In the genomic region with DNA sequence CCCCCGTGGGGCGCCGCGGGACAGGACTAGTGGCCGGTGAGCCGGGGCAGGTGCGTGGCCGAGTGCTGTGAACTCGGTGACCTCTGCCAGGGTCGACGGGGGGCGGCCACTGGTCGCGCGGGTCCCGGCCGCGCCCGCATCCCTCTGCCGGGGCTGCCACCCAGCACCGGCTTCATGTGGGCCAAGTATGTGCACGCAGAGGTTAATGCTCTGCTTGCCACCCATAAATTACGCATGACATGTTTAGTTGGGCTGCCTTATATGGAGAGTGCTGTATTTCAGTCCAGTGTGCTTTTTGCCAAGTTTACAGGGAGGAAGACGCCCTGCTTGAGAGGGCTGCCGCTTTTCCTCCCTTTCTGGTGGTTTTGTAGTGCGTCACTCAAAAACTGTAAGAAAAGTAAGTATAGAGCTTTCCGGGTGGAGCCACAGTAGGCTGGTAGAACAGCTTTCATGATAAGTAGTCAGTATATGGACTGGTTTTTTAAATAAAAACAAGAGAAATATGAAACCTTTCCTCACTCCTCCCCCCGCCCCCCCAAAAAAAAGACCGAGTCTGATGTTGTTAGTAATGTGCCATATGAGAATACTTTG, we compare ENCODE assay signal across 8 mouse cellular contexts. TPM values are rescaled to one million over a fixed set of nuclear protein-coding genes. Genes with fewer than 3 reads are reported as not detected.
DNase-seq lines count a peak whose midpoint lies in the region; ATAC-seq and TF ChIP-seq lines count a peak whose summit lies in the region.

No protein-coding gene starts in this region.

- peak; percentile 86 for ATAC-seq in hindbrain, embryonic 15.5 days (ENCODE audit: low FRiP score, low read depth)
- peak; percentile 85 for ATAC-seq in limb, embryonic 13.5 days (ENCODE audit: low FRiP score, low read depth)
- ATAC-seq in midbrain, embryonic 12.5 days (ENCODE audit: low FRiP score, low read depth) = peak; percentile 73
- ATAC-seq in stomach, embryonic 16.5 days (ENCODE audit: insufficient read depth, low FRiP score) = peak; percentile 89

- peak; percentile 56 for DNase-seq in thymus, adult 2 months
- DNase-seq in thymus, postnatal 4 days = no peak
- peak; percentile 83 for DNase-seq in cerebellum, adult 9-11 months
- peak; percentile 21 to 25 for DNase-seq in frontal cortex, postnatal 14 days (ENCODE audit: low spot score in 2 of 2)

- H3K9me3 ChIP-seq in hindbrain, embryonic 15.5 days = no peaks in the 10 kb centered on the region
- H3K9me3 ChIP-seq in limb, embryonic 13.5 days = no peaks in the 10 kb centered on the region
- no peaks in the 10 kb centered on the region for H3K9me3 ChIP-seq in midbrain, embryonic 12.5 days
- no peaks in the 10 kb centered on the region for H3K9me3 ChIP-seq in stomach, embryonic 16.5 days (replicated peaks; ENCODE audit: control insufficient read depth, low read length)

- peak overlapping the region; percentile 89 for H3K27ac ChIP-seq in thymus, adult 2 months (ENCODE audit: control insufficient read depth, insufficient read depth, low read length)
- peak overlapping the region; percentile 91 for H3K27ac ChIP-seq in hindbrain, embryonic 15.5 days (replicated peaks)
- H3K27ac ChIP-seq in limb, embryonic 13.5 days = peak overlapping the region; percentile 99
- H3K27ac ChIP-seq in midbrain, embryonic 12.5 days (replicated peaks) = peak overlapping the region; percentile 85
- H3K27ac ChIP-seq in stomach, embryonic 16.5 days (ENCODE audit: low read length) = peak overlapping the region; percentile 99

- no peak for TF ChIP-seq POLR2A in thymus, adult 2 months (IDR thresholded peaks at IDR 0.05; ENCODE audit: control insufficient read depth, extremely low read depth, insufficient read depth, low read length, poor library complexity)

- no peaks in the 10 kb centered on the region for H3K27me3 ChIP-seq in thymus, adult 2 months (ENCODE audit: control insufficient read depth, insufficient read depth, low read length)
- H3K27me3 ChIP-seq in hindbrain, embryonic 15.5 days = no peaks in the 10 kb centered on the region
- H3K27me3 ChIP-seq in limb, embryonic 13.5 days = no peaks in the 10 kb centered on the region
- no peaks in the 10 kb centered on the region for H3K27me3 ChIP-seq in midbrain, embryonic 12.5 days
- no peaks in the 10 kb centered on the region for H3K27me3 ChIP-seq in stomach, embryonic 16.5 days (ENCODE audit: control insufficient read depth, insufficient read depth, low read length)

- H3K4me3 ChIP-seq in thymus, adult 2 months (ENCODE audit: control insufficient read depth, insufficient read depth, low read length) = peak overlapping the region; percentile 92
- peak overlapping the region; percentile 96 for H3K4me3 ChIP-seq in hindbrain, embryonic 15.5 days
- H3K4me3 ChIP-seq in limb, embryonic 13.5 days = peak overlapping the region; percentile 92
- H3K4me3 ChIP-seq in midbrain, embryonic 12.5 days = peak overlapping the region; percentile 87
- peak overlapping the region; percentile 89 for H3K4me3 ChIP-seq in stomach, embryonic 16.5 days (replicated peaks; ENCODE audit: low read length)

- under 1% methylated on average over 29 of the region's 29 CpGs for WGBS in thymus, adult 2 months
- under 1% methylated on average over 29 of the region's 29 CpGs for WGBS in hindbrain, embryonic 15.5 days
- under 1% methylated on average over 28 of the region's 29 CpGs for WGBS in limb, embryonic 13.5 days
- WGBS in midbrain, embryonic 12.5 days = 2% methylated on average over 28 of the region's 29 CpGs
- WGBS in stomach, embryonic 16.5 days = under 1% methylated on average over 29 of the region's 29 CpGs

- H3K4me1 ChIP-seq in thymus, adult 2 months (replicated peaks; ENCODE audit: control insufficient read depth, insufficient read depth, low read length) = peaks cover 14% of the 10 kb centered on the region
- peaks cover 38% of the 10 kb centered on the region for H3K4me1 ChIP-seq in hindbrain, embryonic 15.5 days (replicated peaks)
- H3K4me1 ChIP-seq in limb, embryonic 13.5 days = peaks cover 49% of the 10 kb centered on the region
- H3K4me1 ChIP-seq in midbrain, embryonic 12.5 days = peaks cover 33% of the 10 kb centered on the region
- peaks cover 34% of the 10 kb centered on the region for H3K4me1 ChIP-seq in stomach, embryonic 16.5 days (ENCODE audit: control insufficient read depth, insufficient read depth, low read length)

- H3K9ac ChIP-seq in hindbrain, embryonic 15.5 days = peak overlapping the region; percentile 92
- peak overlapping the region; percentile 97 for H3K9ac ChIP-seq in limb, embryonic 13.5 days
- peak overlapping the region; percentile 83 for H3K9ac ChIP-seq in midbrain, embryonic 12.5 days (replicated peaks)
- peak overlapping the region; percentile 95 for H3K9ac ChIP-seq in stomach, embryonic 16.5 days (ENCODE audit: low read length)

- H3K36me3 ChIP-seq in thymus, adult 2 months (ENCODE audit: control insufficient read depth, insufficient read depth, low read length) = no peaks in the 10 kb centered on the region
- H3K36me3 ChIP-seq in hindbrain, embryonic 15.5 days = no peaks in the 10 kb centered on the region
- no peaks in the 10 kb centered on the region for H3K36me3 ChIP-seq in limb, embryonic 13.5 days
- H3K36me3 ChIP-seq in midbrain, embryonic 12.5 days = no peaks in the 10 kb centered on the region
- no peaks in the 10 kb centered on the region for H3K36me3 ChIP-seq in stomach, embryonic 16.5 days (ENCODE audit: control insufficient read depth, insufficient read depth, low read length)

- H3K4me2 ChIP-seq in hindbrain, embryonic 15.5 days = peak overlapping the region; percentile 71
- H3K4me2 ChIP-seq in limb, embryonic 13.5 days (replicated peaks) = peak overlapping the region; percentile 69
- H3K4me2 ChIP-seq in midbrain, embryonic 12.5 days (replicated peaks) = peak overlapping the region; percentile 76
- peak overlapping the region; percentile 80 for H3K4me2 ChIP-seq in stomach, embryonic 16.5 days (ENCODE audit: low read depth, low read length)

- TF ChIP-seq CTCF in thymus, adult 2 months (IDR thresholded peaks at IDR 0.05; ENCODE audit: borderline replicate concordance, control insufficient read depth, extremely low read depth, insufficient read depth, low read length, poor library complexity) = 0 out of 2 replicates have a peak, but pooled peaks have one; percentile 15

RNA-seq across cellular contexts. Expression of gene Mbnl1, which starts 29.0 kb away (rescaled TPM):
- polyA plus RNA-seq in thymus, adult 2 months (2012; rRNA removed) = 291 and 334 TPM in 2 replicates
- polyA plus RNA-seq in hindbrain, embryonic 15.5 days (2015; fragmentation: Nextera tagmentation; extraction: Ambion mirVana) = 46.0 and 47.6 TPM in 2 replicates
- polyA plus RNA-seq in limb, embryonic 13.5 days (2015; fragmentation: Nextera tagmentation; extraction: Ambion mirVana) = 88.7 and 89.7 TPM in 2 replicates
- polyA plus RNA-seq in midbrain, embryonic 12.5 days (2016; fragmentation: Nextera tagmentation; extraction: Ambion mirVana) = 30.5 and 33.3 TPM in 2 replicates
- polyA plus RNA-seq in stomach, embryonic 16.5 days (2015; fragmentation: Nextera tagmentation; extraction: Ambion mirVana) = 101 and 106 TPM in 2 replicates
